Mouse (Mus musculus) MEL (cell line): ENCODE results near the gene F830045P16Rik.

Source experiments
- CHD2 ChIP-seq: IDR thresholded peaks from 2 replicates; pipeline ENCODE4 v1.6.1; 2011; ENCODE audit warnings: low read length, improper control_type of control experiment
- CTCF ChIP-seq, 3 experiments: IDR thresholded peaks in 2 of 3; conservative IDR thresholded peaks in 1 of 3; 2 replicates each; pipeline ENCODE4 v1.5.1; 2011 to 2012; ENCODE audit warnings: low read length in 3 of 3, low read depth in 2 of 3, mild to moderate bottlenecking in 2 of 3, improper control_type of control experiment in 1 of 3, inconsistent platforms in 1 of 3, mixed read lengths in 1 of 3, moderate library complexity in 1 of 3; ENCODE audit not compliant: control insufficient read depth in 1 of 3, insufficient read depth in 1 of 3, poor library complexity in 1 of 3, severe bottlenecking in 1 of 3
- E2F4 ChIP-seq: IDR thresholded peaks from 2 replicates; pipeline ENCODE4 v1.6.1; 2011; ENCODE audit warnings: low read depth, low read length, improper control_type of control experiment, borderline replicate concordance
- EP300 ChIP-seq, 2 experiments: IDR thresholded peaks; 2 replicates each; pipeline ENCODE4 v1.6.1; 2011; ENCODE audit warnings: improper control_type of control experiment in 2 of 2, low read length in 2 of 2, low read depth in 1 of 2, mild to moderate bottlenecking in 1 of 2
- KAT2A ChIP-seq: conservative IDR thresholded peaks from 2 replicates; pipeline ENCODE4 v1.6.1; 2012; ENCODE audit warnings: low read depth, low read length, improper control_type of control experiment, inconsistent platforms
- MAFK ChIP-seq: IDR thresholded peaks from 2 replicates; pipeline ENCODE4 v1.6.1; 2011; ENCODE audit warnings: low read depth, mild to moderate bottlenecking, low read length, improper control_type of control experiment, borderline replicate concordance
- MAX ChIP-seq: IDR thresholded peaks from 2 replicates; pipeline ENCODE4 v1.6.1; 2011; ENCODE audit warnings: low read length, improper control_type of control experiment
- POLR2A ChIP-seq, 2 experiments: IDR thresholded peaks; 2 replicates each; pipeline ENCODE4 v1.6.1; 2011 to 2012; ENCODE audit warnings: low read length in 2 of 2, mild to moderate bottlenecking in 2 of 2, control low read depth in 1 of 2, improper control_type of control experiment in 1 of 2, low read depth in 1 of 2, moderate library complexity in 1 of 2; ENCODE audit not compliant: control insufficient read depth in 1 of 2, insufficient read depth in 1 of 2, poor library complexity in 1 of 2
- POLR2AphosphoS2 ChIP-seq: IDR thresholded peaks from 2 replicates; pipeline ENCODE4 v1.6.1; 2011; ENCODE audit warnings: low read length, improper control_type of control experiment
- POLR2AphosphoS5 ChIP-seq: IDR thresholded peaks from 2 replicates; pipeline ENCODE4 v1.6.1; 2012; ENCODE audit warnings: low read depth, borderline replicate concordance, mild to moderate bottlenecking, inconsistent platforms, low read length, moderate library complexity, mixed read lengths
- SMC3 ChIP-seq: IDR thresholded peaks from 2 replicates; pipeline ENCODE4 v1.6.1; 2011; ENCODE audit warnings: low read depth, low read length, improper control_type of control experiment
- TBP ChIP-seq: IDR thresholded peaks from 2 replicates; pipeline ENCODE4 v1.8.0; 2011; ENCODE audit warnings: low read depth, low read length, improper control_type of control experiment
- TCF12 ChIP-seq: IDR thresholded peaks from 2 replicates; pipeline ENCODE4 v1.6.1; 2014; ENCODE audit warnings: low read depth, mild to moderate bottlenecking, inconsistent platforms, low read length, improper control_type of control experiment, moderate library complexity

- no peak for TF ChIP-seq CTCF (IDR thresholded peaks at IDR 0.05 in 2 of 3, conservative IDR thresholded peaks at IDR 0.05 in 1 of 3; ENCODE audit: control insufficient read depth in 1 of 3, insufficient read depth in 1 of 3, low read depth in 2 of 3, low read length in 3 of 3, poor library complexity in 1 of 3, severe bottlenecking in 1 of 3)
- no peak for TF ChIP-seq EP300 (IDR thresholded peaks at IDR 0.05; ENCODE audit: low read depth in 1 of 2, low read length in 2 of 2)
- TF ChIP-seq TBP = no peak
- no peak for TF ChIP-seq POLR2A (IDR thresholded peaks at IDR 0.05; ENCODE audit: control insufficient read depth in 1 of 2, insufficient read depth in 1 of 2, low read depth in 1 of 2, low read length in 2 of 2, poor library complexity in 1 of 2)
- no peak for TF ChIP-seq MAX
- TF ChIP-seq KAT2A = no peak
- no peak for TF ChIP-seq TCF12
- TF ChIP-seq SMC3 = no peak
- no peak for TF ChIP-seq POLR2AphosphoS2
- no peak for TF ChIP-seq CHD2
- TF ChIP-seq MAFK = no peak
- TF ChIP-seq POLR2AphosphoS5 = no peak
- no peak for TF ChIP-seq E2F4
Measured at GRCm38 (mm10) chr2:129558875-129559219, 22.4 kb upstream of the F830045P16Rik start.
